Mouse (Mus musculus): ENCODE measurements around the gene Col23a1.
"Not testable (repeated sequence)": the region's sequence is repeated elsewhere in the genome, so short reads cannot be mapped to it uniquely, and the experiment has no call there.

The Col23a1 gene

GRCm38 (mm10) chr11:51594715-51595350 lies 305.1 kb downstream of the Col23a1 start:
- no peak for DNase-seq

- no peak for DNase-seq
Measured at GRCm38 (mm10) chr11:51595459-51596083, 305.9 kb downstream of the Col23a1 start.

GRCm38 (mm10) chr11:51597553-51597952 lies 307.8 kb downstream of the Col23a1 start:
- DNase-seq: no peak

GRCm38 (mm10) chr11:51602253-51602652 lies 312.5 kb downstream of the Col23a1 start:
- no peak for DNase-seq

- DNase-seq: peak; percentile 66
Measured at GRCm38 (mm10) chr11:51605602-51606446, 316.1 kb downstream of the Col23a1 start.

- peak; percentile 98 for DNase-seq
Measured at GRCm38 (mm10) chr11:51606447-51607095, 316.9 kb downstream of the Col23a1 start, which contains the start of gene Hnrnpab. TSS of gene Hnrnpab (minus strand) at chr11:51606847.

GRCm38 (mm10) chr11:51607096-51607738 lies 317.5 kb downstream of the Col23a1 start:
- DNase-seq: no peak

GRCm38 (mm10) chr11:51609266-51609909 lies 319.7 kb downstream of the Col23a1 start:
- no peak for DNase-seq

- DNase-seq: not testable (repeated sequence)
Measured at GRCm38 (mm10) chr11:51609940-51610339, 320.2 kb downstream of the Col23a1 start.

GRCm38 (mm10) chr11:51614256-51614655 lies 324.5 kb downstream of the Col23a1 start:
- DNase-seq: no peak

GRCm38 (mm10) chr11:51615129-51615528 lies 325.4 kb downstream of the Col23a1 start:
- DNase-seq: no peak

GRCm38 (mm10) chr11:51615601-51616000 lies 325.9 kb downstream of the Col23a1 start:
- DNase-seq: no peak

- not testable (repeated sequence) for DNase-seq
Measured at GRCm38 (mm10) chr11:51616113-51616512, 326.4 kb downstream of the Col23a1 start.

GRCm38 (mm10) chr11:51617693-51618092 lies 328.0 kb downstream of the Col23a1 start:
- DNase-seq: peak; percentile 70

- DNase-seq: no peak
Measured at GRCm38 (mm10) chr11:51618894-51619408, 329.2 kb downstream of the Col23a1 start.

GRCm38 (mm10) chr11:51619409-51620060 lies 329.8 kb downstream of the Col23a1 start, which contains the start of gene Nhp2:
TSS of gene Nhp2 (plus strand) at chr11:51619735.
- DNase-seq: peak; percentile 92

GRCm38 (mm10) chr11:51620084-51620483 lies 330.4 kb downstream of the Col23a1 start:
- no peak for DNase-seq

GRCm38 (mm10) chr11:51621776-51622175 lies 332.1 kb downstream of the Col23a1 start:
- no peak for DNase-seq

GRCm38 (mm10) chr11:51622971-51623491 lies 333.3 kb downstream of the Col23a1 start:
- no peak for DNase-seq

GRCm38 (mm10) chr11:51625187-51625820 lies 335.6 kb downstream of the Col23a1 start:
- DNase-seq: no peak
